In genomic region chr5:88766121-88766520, GRCm38 (mm10) we compare ENCODE assay signal across 7 mouse cellular contexts. TPM values are rescaled to one million over a fixed set of nuclear protein-coding genes. Genes with fewer than 3 reads are reported as not detected.
DNase-seq lines count a peak whose midpoint lies in the region; ATAC-seq and TF ChIP-seq lines count a peak whose summit lies in the region.

No protein-coding gene starts in this region.

- WGBS in forebrain, postnatal 0 days: 32% methylated on average over 6 of the region's 6 CpGs
- 74% methylated on average over 6 of the region's 6 CpGs for WGBS in midbrain, embryonic 11.5 days

- no peak for ATAC-seq in forebrain, postnatal 0 days
- no peak for ATAC-seq in midbrain, embryonic 11.5 days (ENCODE audit: low FRiP score)

- no peak overlapping the region for H3K9ac ChIP-seq in forebrain, postnatal 0 days
- peak overlapping the region; percentile 90 for H3K9ac ChIP-seq in midbrain, embryonic 11.5 days (ENCODE audit: low read length)

- peak overlapping the region; percentile 93 for H3K4me3 ChIP-seq in E14TG2a.4 (replicated peaks; ENCODE audit: low read length)
- peak overlapping the region; percentile 73 for H3K4me3 ChIP-seq in forebrain, postnatal 0 days (ENCODE audit: low read depth, low read length)
- peak overlapping the region; percentile 45 for H3K4me3 ChIP-seq in midbrain, embryonic 11.5 days (ENCODE audit: low read depth, low read length)

- H3K27ac ChIP-seq in forebrain, postnatal 0 days (ENCODE audit: low read depth, low read length): no peak overlapping the region
- no peak overlapping the region for H3K27ac ChIP-seq in midbrain, embryonic 11.5 days (ENCODE audit: low read depth, low read length)

- H3K27me3 ChIP-seq in E14TG2a.4 (ENCODE audit: insufficient read depth, low read length): no peaks in the 10 kb centered on the region
- no peaks in the 10 kb centered on the region for H3K27me3 ChIP-seq in forebrain, postnatal 0 days (ENCODE audit: insufficient read depth, low read length)
- no peaks in the 10 kb centered on the region for H3K27me3 ChIP-seq in midbrain, embryonic 11.5 days (ENCODE audit: control insufficient read depth, insufficient read depth, low read length)

- no peak for TF ChIP-seq CTCF in E14TG2a.4 (conservative IDR thresholded peaks at IDR 0.05; ENCODE audit: low read length)
- no peak for TF ChIP-seq CTCF in forebrain, postnatal 0 days (IDR thresholded peaks at IDR 0.05; ENCODE audit: low read depth)

- peak; percentile 44 to 48 for DNase-seq in B cell, adult 2 months
- no peak for DNase-seq in forebrain, postnatal 0 days
- DNase-seq in midbrain, embryonic 11.5 days (ENCODE audit: low spot score, missing footprints): no peak
- peak; percentile 60 for DNase-seq in thymus, postnatal 4 days
- DNase-seq in adrenal gland, adult 8-10 months: no peak
- DNase-seq in cerebellum, adult 9-11 months: no peak

- no peaks in the 10 kb centered on the region for H3K9me3 ChIP-seq in E14TG2a.4 (ENCODE audit: low read length)
- no peaks in the 10 kb centered on the region for H3K9me3 ChIP-seq in forebrain, postnatal 0 days (ENCODE audit: low read length)
- no peaks in the 10 kb centered on the region for H3K9me3 ChIP-seq in midbrain, embryonic 11.5 days (ENCODE audit: control insufficient read depth, low read length)

- H3K36me3 ChIP-seq in E14TG2a.4 (ENCODE audit: insufficient read depth, low read length): peaks cover 50% of the 10 kb centered on the region
- H3K36me3 ChIP-seq in forebrain, postnatal 0 days (ENCODE audit: insufficient read depth): peaks cover 4% of the 10 kb centered on the region; the same call in 1 of the 2 replicates
- H3K36me3 ChIP-seq in midbrain, embryonic 11.5 days (ENCODE audit: control insufficient read depth, insufficient read depth, low read length): peaks cover 7% of the 10 kb centered on the region

- peaks cover 45% of the 10 kb centered on the region for H3K4me1 ChIP-seq in E14TG2a.4 (replicated peaks; ENCODE audit: low read depth, low read length)
- H3K4me1 ChIP-seq in forebrain, postnatal 0 days (ENCODE audit: insufficient read depth): no peaks in the 10 kb centered on the region; the same call in 1 of the 2 replicates
- H3K4me1 ChIP-seq in midbrain, embryonic 11.5 days (ENCODE audit: control insufficient read depth, insufficient read depth, low read length): peaks cover 15% of the 10 kb centered on the region

- peak overlapping the region; percentile 50 for H3K4me2 ChIP-seq in forebrain, postnatal 0 days (ENCODE audit: low read depth)
- peak overlapping the region; percentile 63 for H3K4me2 ChIP-seq in midbrain, embryonic 11.5 days

RNA-seq across cellular contexts. Expression of gene Dck, which starts 1.3 kb away (rescaled TPM):
- 23.1 and 28.9 TPM in 2 replicates for total RNA-seq in forebrain, postnatal 0 days (2014; rRNA removed)
- polyA plus RNA-seq in forebrain, postnatal 0 days (2015; fragmentation: Nextera tagmentation; extraction: Ambion mirVana): 24.6 and 30.3 TPM in 2 replicates
- 143 and 150 TPM in 2 replicates for polyA plus RNA-seq in midbrain, embryonic 11.5 days (2014; fragmentation: Nextera tagmentation; extraction: Ambion mirVana)
- 1 to 10 TPM; 3.2 to 4.0 (median 3.6) TPM for total RNA-seq in adrenal gland, adult 8-10 months (2022)

RNA-seq across cellular contexts. Expression of gene Mob1b, which starts 45.5 kb away (rescaled TPM):
- total RNA-seq in forebrain, postnatal 0 days (2014; rRNA removed): 12.3 and 14.9 TPM in 2 replicates
- 4.4 and 7.8 TPM in 2 replicates for polyA plus RNA-seq in forebrain, postnatal 0 days (2015; fragmentation: Nextera tagmentation; extraction: Ambion mirVana)
- 16.7 and 18.3 TPM in 2 replicates for polyA plus RNA-seq in midbrain, embryonic 11.5 days (2014; fragmentation: Nextera tagmentation; extraction: Ambion mirVana)
- 10 to 100 TPM; 33.4 to 37.1 (median 36.0) TPM for total RNA-seq in adrenal gland, adult 8-10 months (2022)

Comparison
In these comparisons a context has a peak if more than half of its experiments do, and no peak if none do; other contexts are left out.
1. DNase-seq: peak in B cell, adult 2 months (2 of 2) and thymus, postnatal 4 days (single experiment); none in forebrain, postnatal 0 days (single experiment), midbrain, embryonic 11.5 days (single experiment), adrenal gland, adult 8-10 months (single experiment) and cerebellum, adult 9-11 months (single experiment).
2. Peak in every context shown above with its lines, with median percentiles within 50 percentile points of each other: H3K4me3 ChIP-seq.